8 mouse cellular contexts compared by ENCODE assay signal in the genomic region with DNA sequence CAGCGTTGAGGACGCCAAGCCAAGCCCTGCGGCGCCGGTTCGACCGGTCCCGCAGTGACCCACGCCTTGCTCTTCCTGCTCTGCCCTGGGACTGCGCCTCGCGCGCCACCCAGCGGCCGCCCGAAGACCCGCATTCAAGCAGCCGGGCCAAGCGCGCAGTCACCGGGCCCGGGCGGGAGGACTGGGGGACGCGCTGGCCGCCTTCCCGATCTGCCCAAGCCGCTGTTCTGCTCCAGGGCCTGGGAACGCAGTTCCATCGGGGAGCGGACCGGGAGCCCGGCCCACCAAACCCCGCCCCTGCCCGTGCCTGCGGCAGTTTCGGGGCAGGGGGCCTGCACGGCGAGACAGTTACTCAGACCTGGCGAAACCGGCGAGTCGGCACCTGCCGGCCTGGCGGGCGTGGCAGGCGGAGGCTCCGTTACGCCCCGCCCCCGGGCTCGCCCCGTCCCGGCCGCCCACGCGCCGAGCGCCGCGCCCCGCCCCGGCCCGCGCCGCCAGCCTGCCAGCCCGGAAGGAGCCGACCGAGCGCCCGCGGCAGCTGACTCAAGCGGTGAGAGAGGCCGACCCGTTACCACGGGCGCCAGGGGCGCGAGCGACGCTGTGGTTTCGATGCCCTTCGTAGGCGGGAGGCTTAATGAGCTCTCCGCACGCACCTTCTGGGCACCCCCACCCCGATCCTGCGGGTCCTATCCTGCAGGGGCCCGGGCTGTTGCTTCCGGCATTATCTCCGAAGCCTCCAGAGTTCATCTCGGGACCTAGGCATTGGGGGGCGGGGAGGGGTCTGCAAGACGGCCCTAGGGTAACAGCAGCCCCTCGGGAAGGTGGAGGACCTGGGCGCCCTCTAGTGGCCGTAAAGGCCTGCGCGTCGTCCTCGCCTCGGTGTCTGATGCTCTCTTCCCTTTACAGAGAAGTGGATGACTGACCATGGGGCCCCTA. TPM values are rescaled to one million over a fixed set of nuclear protein-coding genes. Genes with fewer than 3 reads are reported as not detected.
A peak's percentile ranks its signal among the peaks of the same experiment; 100 is the strongest.
DNase-seq lines count a peak whose midpoint lies in the region; ATAC-seq lines count a peak whose summit lies in the region.

A gene (plus strand): TSS at position 492 of the 936 bp plus-strand sequence.

- peaks cover 41% of the 10 kb centered on the region for H3K27me3 ChIP-seq in megakaryocyte, embryonic 14.5 days (replicated peaks)

- 0 out of 2 replicates have a peak, but pooled peaks cover 3% of the 10 kb centered on the region for H3K9me3 ChIP-seq in megakaryocyte, embryonic 14.5 days

- peaks cover 67% of the 10 kb centered on the region for H3K4me1 ChIP-seq in megakaryocyte, embryonic 14.5 days

- peak; percentile 93 for DNase-seq in ZHBTc4 (ENCODE audit: low read depth, low spot score)
- peak; percentile 81 to 90 for DNase-seq in gastrocnemius, adult 8-10 months (ENCODE audit: low spot score in 2 of 2)
- peak; percentile 57 for DNase-seq in hindlimb bud, embryonic 11.5 days (ENCODE audit: extremely low spot score, low read depth, low spot score)
- DNase-seq in left cerebral cortex, adult 8-10 months (ENCODE audit: low spot score in 2 of 2): peak; percentile 80 to 81
- peak; percentile 90 to 91 for DNase-seq in right cerebral cortex, postnatal 10 days (ENCODE audit: low spot score in 2 of 2)
- peak; percentile 89 for DNase-seq in urinary bladder, postnatal 25 days (ENCODE audit: low spot score)

- peak; percentile 47 for ATAC-seq in common myeloid progenitor, adult 5-6 weeks (replicated peaks; ENCODE audit: low read depth, poor library complexity, severe bottlenecking)

- H3K36me3 ChIP-seq in megakaryocyte, embryonic 14.5 days (replicated peaks; ENCODE audit: low read length): peaks cover 30% of the 10 kb centered on the region

- peak within 1 kb of the TSS; percentile 97 for H3K4me3 ChIP-seq in megakaryocyte, embryonic 14.5 days (replicated peaks)

RNA-seq across cellular contexts. Expression of the gene that starts here (rescaled TPM):
- total RNA-seq in common myeloid progenitor, adult 5-6 weeks (2017): 5.2 and 8.0 TPM in 2 replicates
- 1 to 10 TPM; 2.0 to 2.6 (median 2.5) TPM for total RNA-seq in gastrocnemius, adult 8-10 months (2022)
- total RNA-seq in left cerebral cortex, adult 8-10 months (2022): 1 to 10 TPM; 6.9 to 9.1 (median 7.8) TPM
- polyA plus RNA-seq in megakaryocyte, embryonic 14.5 days (2012; ENCODE audit: insufficient read depth, low replicate concordance): 23.7 and 35.2 TPM in 2 replicates

Comparison
In these comparisons a context has a peak if more than half of its experiments do, and no peak if none do; other contexts are left out.
1. Peak in every context shown above with its lines: DNase-seq, ATAC-seq and H3K4me3 ChIP-seq.